Mouse (Mus musculus): ENCODE results near the gene Wdr48. TPM values are rescaled to one million over a fixed set of nuclear protein-coding genes. Genes with fewer than 3 reads are reported as not detected.

Wdr48 gene
- polyA plus RNA-seq, 1 experiment from 2014 or later = 38.7 TPM

DNA sequence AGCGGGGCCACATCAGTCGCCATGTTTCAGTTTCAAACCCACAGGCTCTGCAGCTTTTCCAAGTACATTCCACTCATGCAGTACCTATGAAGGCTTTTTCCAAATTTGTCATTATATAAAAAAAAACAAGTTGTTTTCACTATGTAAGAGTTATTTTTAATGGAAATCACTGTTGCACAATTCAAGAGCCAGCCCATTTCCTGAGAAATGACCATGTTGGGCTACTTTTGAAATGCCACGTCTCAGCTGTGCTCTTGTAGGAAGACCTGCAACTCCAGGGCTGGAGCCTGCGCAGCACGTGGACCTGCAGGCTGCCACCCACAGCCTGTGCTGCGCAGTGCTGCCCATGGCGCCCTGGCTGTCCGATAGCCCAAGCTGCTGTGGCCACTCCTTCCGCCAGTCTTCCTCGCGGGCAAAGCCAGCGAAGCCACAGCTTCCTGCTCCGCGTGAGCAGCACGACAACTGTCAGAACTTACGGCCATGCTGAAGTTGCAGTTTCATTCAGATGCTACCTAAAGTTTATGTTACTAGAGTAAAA, 30.5 kb downstream of the Wdr48 start:
- ChIA-PET POLR2A (no interaction called here), CTCF (interaction anchor here (0.8 to 0.9 kb wide), 2 partner anchors 17 to 22 kb away, joined by 3 read pairs; no protein-coding TSS in a partner anchor)
- TF ChIP-seq CTCF (IDR thresholded peaks at IDR 0.05) = no peak
- H3K27me3 ChIP-seq = no peaks in the 10 kb centered on the region
- in situ Hi-C loops (cut with MboI; ENCODE audit: low pct_unique_long_range_greater_than_20kb) = no loop called here
- no peak for DNase-seq (ENCODE audit: low read depth, low spot score)
- ATAC-seq = no peak

- no peaks in the 10 kb centered on the region for H3K27me3 ChIP-seq
- TF ChIP-seq CTCF (IDR thresholded peaks at IDR 0.05) = no peak
- in situ Hi-C loops (cut with MboI; ENCODE audit: low pct_unique_long_range_greater_than_20kb) = no loop called here
- ATAC-seq (no peak), DNase-seq (ENCODE audit: low read depth, low spot score) (no peak)
- CTCF ChIA-PET = interaction anchor here (0.9 to 1.6 kb wide), 2 partner anchors 11 to 18 kb away, joined by 3 to 5 read pairs; no protein-coding TSS in a partner anchor
- POLR2A ChIA-PET = no interaction called here
Measured at GRCm38 (mm10) chr9:119925729-119926128, 31.1 kb downstream of the Wdr48 start.

DNA sequence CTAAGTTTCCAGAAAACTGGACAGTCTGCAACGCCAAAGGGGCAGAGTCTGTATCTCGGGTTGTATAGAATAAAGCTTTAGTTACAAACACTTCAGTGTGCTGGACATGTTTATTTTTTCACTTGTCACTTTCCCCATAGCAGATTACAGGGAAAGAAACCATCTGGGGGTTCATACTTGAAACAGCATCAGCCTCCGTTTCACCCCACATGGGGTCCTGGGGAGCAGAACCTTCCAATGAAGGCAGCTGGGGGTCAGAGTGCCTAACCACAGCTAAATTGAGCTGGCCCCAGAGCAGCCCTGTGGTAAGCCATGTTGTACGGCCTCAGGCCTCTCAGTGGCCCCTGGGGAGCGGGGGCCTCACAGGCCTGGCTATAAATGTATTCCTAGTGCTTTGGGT, 31.8 kb downstream of the Wdr48 start:
- no peaks in the 10 kb centered on the region for H3K27me3 ChIP-seq
- no peak for DNase-seq (ENCODE audit: low read depth, low spot score)
- no peak for ATAC-seq
- TF ChIP-seq CTCF (IDR thresholded peaks at IDR 0.05) = no peak
- in situ Hi-C loops (cut with MboI; ENCODE audit: low pct_unique_long_range_greater_than_20kb) = no loop called here
- CTCF ChIA-PET = interaction anchor here (1.6 kb wide), 1 partner anchor 12 kb away, joined by 5 read pairs; no protein-coding TSS in a partner anchor
- POLR2A ChIA-PET = interaction anchor here (1.0 kb wide), 1 partner anchor 28 kb away, joined by 6 read pairs; no protein-coding TSS in a partner anchor

DNA sequence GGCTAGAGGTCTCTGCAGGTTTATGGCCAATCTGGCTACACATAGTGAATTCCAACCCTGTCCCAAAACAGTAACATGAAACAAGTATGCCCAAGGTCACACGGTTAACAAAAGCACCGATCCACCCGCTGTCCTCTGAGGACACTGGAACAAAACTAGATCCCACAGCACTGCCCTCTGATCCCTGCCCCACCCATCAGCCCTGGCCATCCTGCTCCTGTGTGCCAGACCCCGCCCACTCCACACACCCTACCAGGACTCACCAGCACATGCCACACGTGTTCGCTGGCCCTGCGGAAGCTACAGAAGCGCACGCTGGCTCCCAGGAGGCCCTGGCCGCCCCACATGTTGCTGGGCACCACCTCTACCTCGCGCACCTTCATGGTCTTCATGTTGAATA, 37.7 kb downstream of the Wdr48 start:
- no peak for ATAC-seq
- ChIA-PET CTCF (no interaction called here), POLR2A (no interaction called here)
- TF ChIP-seq CTCF (IDR thresholded peaks at IDR 0.05) = no peak
- DNase-seq (ENCODE audit: low read depth, low spot score) = no peak
- no peaks in the 10 kb centered on the region for H3K27me3 ChIP-seq
- in situ Hi-C loops (cut with MboI; ENCODE audit: low pct_unique_long_range_greater_than_20kb) = no loop called here

DNA sequence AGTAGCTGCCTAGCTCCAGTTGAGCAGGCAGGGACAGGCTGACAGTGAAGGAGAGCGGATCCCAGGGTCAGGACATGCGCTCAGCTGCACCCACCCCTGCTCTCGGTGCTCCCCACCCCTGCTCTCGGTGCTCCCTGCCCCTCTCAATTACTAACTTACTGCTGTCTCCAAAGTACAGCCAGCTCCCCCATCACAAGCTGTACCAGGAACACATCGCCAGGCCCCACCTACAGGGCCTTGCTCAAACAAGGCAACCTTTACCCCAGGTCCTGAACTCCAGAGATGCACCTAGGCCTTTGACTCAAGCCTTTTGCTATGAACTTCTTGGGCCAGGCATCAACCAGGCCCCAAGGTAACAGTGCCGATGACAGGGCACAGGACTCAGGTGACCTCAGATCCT, 39.0 kb downstream of the Wdr48 start:
- POLR2A ChIA-PET = interaction anchor here (0.6 to 0.8 kb wide), 2 partner anchors 17 to 82 kb away, joined by 5 to 6 read pairs; no protein-coding TSS in a partner anchor
- in situ Hi-C loops (cut with MboI; ENCODE audit: low pct_unique_long_range_greater_than_20kb) = no loop called here
- no peak for TF ChIP-seq CTCF (IDR thresholded peaks at IDR 0.05)
- CTCF ChIA-PET = no interaction called here
- ATAC-seq (no peak), DNase-seq (ENCODE audit: low read depth, low spot score) (no peak)
- no peaks in the 10 kb centered on the region for H3K27me3 ChIP-seq

GRCm38 (mm10) chr9:119937005-119937773, 42.5 kb downstream of the Wdr48 start, which contains the start of the genes Gorasp1 and Ttc21a:
TSS of gene Gorasp1 (minus strand) at chr9:119937565.
TSS of gene Ttc21a (plus strand) at chr9:119937606.
- peak; percentile 86 for ATAC-seq
- ChIA-PET CTCF (interaction anchor here (1.0 to 1.3 kb wide), 2 partner anchors 33 to 72 kb away, joined by 3 read pairs; no protein-coding TSS in a partner anchor), POLR2A (interaction anchor here (0.6 kb wide), 1 partner anchor 39 kb away, joined by 3 read pairs; no protein-coding TSS in a partner anchor)
- DNase-seq (ENCODE audit: low read depth, low spot score) = peak; percentile 68
- in situ Hi-C loops (cut with MboI; ENCODE audit: low pct_unique_long_range_greater_than_20kb) = no loop called here
- H3K27me3 ChIP-seq = no peaks in the 10 kb centered on the region
- TF ChIP-seq CTCF (IDR thresholded peaks at IDR 0.05) = no peak

DNA sequence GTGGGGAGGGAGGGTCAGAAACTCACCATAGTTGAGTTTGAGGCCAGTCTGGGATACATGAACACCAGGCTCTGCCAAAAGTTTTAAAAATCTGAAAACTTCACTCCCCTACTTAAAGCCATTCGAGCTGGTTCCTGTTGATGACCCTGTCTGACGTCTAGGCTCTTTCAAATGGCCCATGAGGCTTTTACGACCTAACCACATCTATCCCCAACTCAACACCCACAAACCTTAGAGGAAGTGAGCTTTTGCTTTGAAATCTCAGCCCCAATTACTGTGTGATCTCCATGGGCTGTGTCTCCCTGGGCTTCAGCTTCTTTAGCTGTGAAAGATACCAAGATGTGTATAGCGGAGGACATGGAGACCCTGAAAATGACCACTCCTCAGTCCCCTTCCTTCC, 43.8 kb downstream of the Wdr48 start:
- POLR2A ChIA-PET = interaction anchor here (0.8 kb wide), 1 partner anchor 9 kb away, joined by 3 read pairs; no protein-coding TSS in a partner anchor
- DNase-seq (ENCODE audit: low read depth, low spot score) (no peak), ATAC-seq (no peak)
- CTCF ChIA-PET = no interaction called here
- no peak for TF ChIP-seq CTCF (IDR thresholded peaks at IDR 0.05)
- in situ Hi-C loops (cut with MboI; ENCODE audit: low pct_unique_long_range_greater_than_20kb) = no loop called here
- no peaks in the 10 kb centered on the region for H3K27me3 ChIP-seq

DNA sequence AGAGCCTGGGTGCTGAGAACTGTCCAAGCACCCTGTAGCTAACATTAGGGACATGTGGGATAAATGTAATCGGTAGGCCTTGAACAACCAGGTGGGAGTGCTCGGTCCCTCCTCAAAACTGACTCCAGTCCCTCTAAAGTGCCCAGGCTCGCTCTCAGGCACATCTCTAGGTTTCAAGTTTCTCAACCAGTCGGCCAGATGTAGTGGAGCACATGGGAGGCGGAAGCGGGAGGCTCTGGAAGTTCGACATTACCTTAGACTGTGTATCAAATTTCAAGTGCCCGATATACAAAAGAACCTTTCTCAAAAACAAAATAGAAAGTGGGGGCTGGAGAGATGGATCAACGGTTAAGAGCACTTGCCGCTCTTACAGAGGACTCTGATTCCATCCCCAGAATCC, 45.0 kb downstream of the Wdr48 start:
- no peak for ATAC-seq
- in situ Hi-C loops (cut with MboI; ENCODE audit: low pct_unique_long_range_greater_than_20kb) = no loop called here
- TF ChIP-seq CTCF (IDR thresholded peaks at IDR 0.05) = no peak
- POLR2A ChIA-PET = no interaction called here
- DNase-seq (ENCODE audit: low read depth, low spot score) = no peak
- CTCF ChIA-PET = no interaction called here
- no peaks in the 10 kb centered on the region for H3K27me3 ChIP-seq

DNA sequence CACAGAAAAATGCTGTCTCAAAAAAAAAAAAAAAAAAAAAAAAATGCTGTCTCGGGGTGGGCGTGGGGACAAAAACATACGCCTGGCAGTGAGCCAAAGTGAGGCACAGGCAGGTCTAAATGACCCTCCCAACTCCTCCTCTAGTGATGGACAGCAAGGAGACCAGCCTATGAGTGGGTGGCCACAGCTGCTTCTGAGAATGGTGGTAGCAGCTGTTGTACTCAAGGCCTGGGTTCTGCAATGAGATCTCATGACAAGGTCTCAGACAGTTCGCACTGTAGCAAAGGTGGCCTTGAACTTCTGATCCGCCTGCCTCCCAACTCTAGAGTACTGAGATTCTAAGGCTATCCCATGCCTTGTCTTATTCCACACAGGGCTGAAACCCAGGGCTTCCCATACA, 46.7 kb downstream of the Wdr48 start:
- ATAC-seq = no peak
- POLR2A ChIA-PET = no interaction called here
- in situ Hi-C loops (cut with MboI; ENCODE audit: low pct_unique_long_range_greater_than_20kb) = no loop called here
- no peak for TF ChIP-seq CTCF (IDR thresholded peaks at IDR 0.05)
- no peaks in the 10 kb centered on the region for H3K27me3 ChIP-seq
- DNase-seq (ENCODE audit: low read depth, low spot score) = no peak
- CTCF ChIA-PET = no interaction called here

DNA sequence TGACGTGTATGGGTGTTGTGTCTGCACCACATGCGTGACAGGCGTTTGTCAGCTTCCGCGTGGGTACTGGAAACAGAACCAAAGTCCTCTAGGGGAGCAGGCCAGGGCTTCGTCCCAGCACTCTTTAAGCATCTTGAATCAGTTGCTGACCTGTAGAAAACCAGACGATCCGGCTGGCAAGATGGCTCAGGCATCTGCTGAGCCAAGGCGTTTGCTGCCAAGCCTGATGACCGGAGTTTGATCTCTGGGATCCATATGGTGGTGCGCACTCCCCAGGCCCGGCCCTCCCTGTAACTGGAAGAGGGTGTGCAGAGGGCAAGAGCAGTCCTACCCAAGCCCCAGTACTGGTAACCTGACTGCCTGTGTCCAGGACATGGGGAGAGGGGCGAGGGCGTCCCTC, 47.2 kb downstream of the Wdr48 start:
- DNase-seq (ENCODE audit: low read depth, low spot score) (no peak), ATAC-seq (no peak)
- H3K27me3 ChIP-seq = no peaks in the 10 kb centered on the region
- ChIA-PET POLR2A (no interaction called here), CTCF (no interaction called here)
- TF ChIP-seq CTCF (IDR thresholded peaks at IDR 0.05) = no peak
- in situ Hi-C loops (cut with MboI; ENCODE audit: low pct_unique_long_range_greater_than_20kb) = no loop called here

GRCm38 (mm10) chr9:119943326-119943725, 48.6 kb downstream of the Wdr48 start:
- H3K27me3 ChIP-seq = no peaks in the 10 kb centered on the region
- ChIA-PET CTCF (no interaction called here), POLR2A (no interaction called here)
- no peak for DNase-seq (ENCODE audit: low read depth, low spot score)
- no peak for ATAC-seq
- in situ Hi-C loops (cut with MboI; ENCODE audit: low pct_unique_long_range_greater_than_20kb) = no loop called here
- TF ChIP-seq CTCF (IDR thresholded peaks at IDR 0.05) = no peak

Measured in Patski (cell line).